Mouse (Mus musculus) CD4-positive helper T cell, adult 2 months (primary cell): ENCODE data around the gene Inppl1.

ENCODE experiments used
- DNase-seq: peaks from one replicate; pipeline ENCODE4 v3.0.0-alpha.2; 2012; ENCODE audit warnings: low read depth, missing footprints, low spot score

Inppl1 gene

DNA sequence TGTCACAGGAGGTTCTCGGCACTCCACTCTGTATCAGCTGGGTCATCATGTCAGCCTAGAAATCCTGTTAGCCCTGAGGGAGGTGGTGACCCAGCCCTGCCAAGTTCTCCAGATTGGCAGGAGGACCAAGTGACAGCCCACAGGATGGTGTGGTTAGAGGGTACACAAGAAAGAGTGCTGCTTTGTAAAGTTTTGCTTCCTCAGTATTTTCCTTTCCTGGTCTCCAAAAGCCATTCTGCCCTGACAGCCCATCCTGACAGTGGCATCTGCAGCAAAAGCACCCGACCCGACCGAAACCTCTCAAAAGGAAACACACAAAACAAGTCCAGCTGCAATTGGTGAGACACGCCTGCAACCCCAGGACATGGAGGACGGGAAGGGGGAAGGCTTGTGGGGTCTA lies 6.2 kb upstream of the Inppl1 start:
- no peak for DNase-seq

GRCm38 (mm10) chr7:101837154-101837605 lies 849 bp downstream of the Inppl1 start:
- peak; percentile 27 for DNase-seq

- peak; percentile 68 for DNase-seq
These were observed 1.5 kb downstream of the Inppl1 start for GRCm38 (mm10) chr7:101836271-101837153.

GRCm38 (mm10) chr7:101835457-101836109 lies 2.4 kb downstream of the Inppl1 start:
- no peak for DNase-seq

DNA sequence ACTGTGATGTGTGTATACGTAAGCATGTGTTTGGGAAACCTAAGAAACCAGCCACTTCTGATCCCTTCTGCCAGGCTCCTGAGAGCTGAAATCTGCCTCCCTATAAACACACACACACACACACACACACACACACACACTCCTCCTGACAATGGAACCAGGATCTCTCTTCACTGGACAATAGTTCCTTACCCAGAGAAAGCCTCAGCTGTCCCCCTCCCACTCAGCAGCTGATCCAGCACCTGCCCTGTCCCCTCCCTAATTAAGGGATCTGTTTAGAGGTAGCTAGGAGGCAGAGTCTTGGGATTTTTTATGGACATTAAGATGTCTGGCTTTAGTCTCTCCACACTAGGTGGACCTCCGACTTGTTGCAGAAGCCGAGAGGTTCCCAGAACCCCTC lies 3.1 kb downstream of the Inppl1 start:
- DNase-seq: no peak

DNA sequence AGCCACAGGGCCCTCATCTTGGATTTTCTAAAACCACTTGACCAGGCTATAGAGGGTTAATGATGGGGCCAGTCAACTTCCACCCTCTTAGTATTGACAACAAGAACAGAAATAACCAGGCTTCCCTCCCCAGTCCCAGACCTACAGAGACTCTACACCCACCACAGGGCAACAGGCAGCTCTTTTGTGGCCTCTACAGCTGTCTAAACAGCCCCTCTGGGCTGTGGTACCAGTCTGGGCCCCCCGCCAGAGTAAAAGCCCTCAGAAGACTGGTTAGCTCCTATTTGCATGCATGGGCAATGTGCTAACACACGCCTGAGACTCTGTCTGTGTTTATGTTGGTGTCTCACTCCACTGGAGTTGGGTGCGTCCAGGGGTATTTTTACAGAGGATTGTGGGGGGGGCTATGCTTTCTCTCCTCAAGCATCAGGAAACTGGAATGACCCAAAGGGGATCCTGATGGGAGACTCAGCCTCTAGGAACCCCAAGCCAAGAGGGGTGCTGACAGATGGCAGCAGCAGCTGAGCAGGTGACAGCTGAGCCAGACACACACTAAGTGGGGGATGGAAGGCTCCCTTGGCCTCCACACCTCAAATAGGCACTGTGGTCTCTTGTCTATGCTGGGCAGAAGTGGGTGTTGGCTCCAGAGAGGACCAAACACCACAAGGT lies 4.0 kb downstream of the Inppl1 start:
- DNase-seq: no peak

GRCm38 (mm10) chr7:101833352-101833751 lies 4.7 kb downstream of the Inppl1 start:
- DNase-seq: no peak

DNA sequence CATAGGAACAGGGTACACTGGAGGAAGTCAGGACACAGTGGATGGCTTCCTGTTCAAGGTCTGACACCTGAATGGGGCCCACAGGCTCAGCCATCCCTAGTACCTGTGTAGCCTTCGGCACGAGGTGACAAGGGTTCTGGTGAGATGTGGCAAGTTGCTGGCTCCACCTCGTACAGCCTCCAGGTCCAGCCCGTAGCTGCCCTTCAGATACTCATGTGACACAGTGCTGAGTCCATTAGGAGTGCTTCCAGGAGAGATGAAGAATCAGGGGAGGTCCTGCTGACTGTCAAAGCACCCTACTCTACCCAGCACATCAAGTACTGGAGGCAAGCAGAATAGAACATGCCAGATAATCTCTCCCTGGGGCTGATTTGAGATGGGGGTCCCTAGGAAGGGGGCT lies 5.7 kb downstream of the Inppl1 start:
- DNase-seq: no peak

DNA sequence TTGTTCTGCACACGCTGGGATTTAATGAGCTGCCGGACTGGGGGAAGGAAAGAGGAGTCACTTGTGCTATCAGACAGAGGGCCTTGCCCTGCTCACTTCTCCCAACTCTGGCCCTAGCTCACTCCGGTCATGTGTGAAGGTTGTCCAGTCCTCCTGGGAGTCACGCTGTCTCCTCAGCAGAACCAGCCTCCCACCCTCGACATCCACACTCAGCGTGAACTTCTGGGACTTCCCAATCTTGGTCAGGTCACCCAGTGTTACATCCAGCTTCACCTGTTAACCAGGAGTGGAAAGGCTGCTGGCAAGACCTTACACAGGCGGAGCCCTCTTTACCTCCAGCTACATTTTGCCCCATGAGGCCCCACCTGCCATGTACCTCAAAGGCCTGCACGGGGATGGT lies 6.6 kb downstream of the Inppl1 start:
- no peak for DNase-seq

GRCm38 (mm10) chr7:101830373-101830772 lies 7.7 kb downstream of the Inppl1 start:
- DNase-seq: no peak

GRCm38 (mm10) chr7:101823758-101824630 lies 14.0 kb downstream of the Inppl1 start:
- no peak for DNase-seq

GRCm38 (mm10) chr7:101822836-101823757 lies 14.9 kb downstream of the Inppl1 start:
- no peak for DNase-seq

DNA sequence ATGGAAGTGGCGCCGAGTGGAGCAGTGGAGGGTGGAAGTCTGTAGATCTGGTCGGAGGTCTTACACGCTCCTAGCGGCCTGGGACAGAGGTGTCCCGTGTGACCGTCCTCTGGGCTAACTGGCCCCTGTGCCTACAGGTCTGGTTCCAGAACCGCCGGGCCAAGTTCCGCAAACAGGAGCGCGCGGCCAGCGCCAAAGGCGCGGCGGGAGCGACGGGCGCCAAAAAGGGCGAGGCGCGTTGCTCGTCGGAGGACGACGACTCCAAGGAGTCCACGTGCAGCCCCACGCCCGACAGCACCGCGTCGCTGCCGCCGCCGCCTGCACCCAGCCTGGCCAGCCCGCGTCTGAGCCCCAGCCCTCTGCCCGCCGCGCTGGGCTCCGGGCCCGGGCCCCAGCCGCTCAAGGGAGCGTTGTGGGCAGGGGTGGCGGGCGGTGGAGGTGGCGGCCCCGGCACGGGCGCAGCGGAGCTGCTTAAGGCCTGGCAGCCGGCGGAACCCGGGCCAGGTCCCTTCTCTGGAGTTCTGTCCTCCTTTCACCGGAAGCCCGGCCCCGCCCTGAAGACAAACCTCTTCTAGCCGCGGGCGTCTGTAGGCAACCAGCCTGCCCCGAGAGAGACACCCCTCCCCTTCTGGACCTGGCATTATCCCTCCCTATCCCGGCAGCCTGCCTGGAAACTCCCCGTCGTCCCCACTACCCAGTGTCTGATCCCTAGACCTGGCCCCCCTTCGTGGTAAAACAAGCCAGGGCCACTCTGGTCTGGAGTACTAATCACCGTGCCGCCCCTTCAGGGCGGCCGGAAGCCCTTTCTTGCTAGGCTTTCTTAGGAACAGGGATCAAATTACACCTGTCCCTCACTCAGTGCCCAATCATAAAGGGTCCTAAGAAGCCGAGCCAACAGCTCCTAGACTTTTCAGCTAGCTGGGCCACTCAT lies 16.2 kb downstream of the Inppl1 start:
- DNase-seq: peak; percentile 46

DNA sequence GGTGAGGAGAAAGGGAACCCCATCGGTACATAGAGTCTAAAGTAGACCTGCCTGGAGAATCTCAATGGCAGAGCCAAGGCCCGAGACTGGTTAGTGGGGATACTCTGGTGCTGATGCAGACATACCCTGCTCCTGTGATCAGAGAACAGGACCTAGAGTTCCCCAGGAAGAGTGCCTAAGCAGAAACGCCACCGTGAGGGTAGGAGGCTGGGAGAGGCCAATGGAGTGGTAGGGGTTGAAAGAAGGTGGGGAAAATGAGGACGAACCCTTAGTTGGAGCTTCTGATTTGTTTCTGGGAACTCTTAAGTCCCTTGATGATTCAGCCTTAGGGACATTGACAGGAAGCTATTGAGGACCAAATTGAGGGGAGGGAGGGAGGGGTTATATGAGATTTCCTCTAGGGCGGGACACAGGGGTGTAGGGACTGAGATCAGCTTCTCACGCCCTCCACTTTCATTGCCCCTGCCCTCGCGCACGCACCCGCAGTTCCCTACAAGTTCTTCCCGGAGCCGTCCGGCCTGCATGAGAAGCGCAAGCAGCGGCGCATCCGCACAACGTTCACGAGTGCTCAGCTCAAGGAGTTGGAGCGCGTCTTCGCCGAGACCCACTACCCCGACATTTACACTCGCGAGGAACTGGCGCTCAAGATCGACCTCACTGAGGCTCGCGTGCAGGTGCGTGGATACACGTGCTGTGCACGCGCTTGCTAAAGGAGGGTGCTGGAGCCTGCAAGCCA lies 17.6 kb downstream of the Inppl1 start:
- peak; percentile 25 for DNase-seq

GRCm38 (mm10) chr7:101817861-101818401 lies 20.1 kb downstream of the Inppl1 start, which contains the start of gene Phox2a:
TSS of gene Phox2a (plus strand) at chr7:101818313.
- no peak for DNase-seq

DNA sequence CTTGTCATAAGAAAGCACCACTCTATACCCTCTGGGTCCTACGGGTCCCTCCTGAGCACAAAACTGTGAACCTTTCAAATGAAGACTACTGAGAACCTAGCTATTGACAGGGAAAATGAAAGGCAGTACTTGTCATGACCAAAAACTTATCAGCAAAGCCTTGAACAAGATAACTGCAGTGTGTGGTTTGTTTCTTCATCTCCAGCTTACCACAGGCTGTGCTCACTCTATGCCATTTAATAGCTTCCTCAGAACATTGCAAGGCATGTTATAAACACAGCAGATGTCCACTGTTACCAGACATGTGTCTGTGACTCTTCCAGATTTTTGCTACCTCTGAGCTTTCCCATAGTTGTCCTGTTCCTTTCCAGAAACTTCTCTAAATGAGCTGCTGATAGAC lies 61.0 kb downstream of the Inppl1 start:
- DNase-seq: no peak

DNA sequence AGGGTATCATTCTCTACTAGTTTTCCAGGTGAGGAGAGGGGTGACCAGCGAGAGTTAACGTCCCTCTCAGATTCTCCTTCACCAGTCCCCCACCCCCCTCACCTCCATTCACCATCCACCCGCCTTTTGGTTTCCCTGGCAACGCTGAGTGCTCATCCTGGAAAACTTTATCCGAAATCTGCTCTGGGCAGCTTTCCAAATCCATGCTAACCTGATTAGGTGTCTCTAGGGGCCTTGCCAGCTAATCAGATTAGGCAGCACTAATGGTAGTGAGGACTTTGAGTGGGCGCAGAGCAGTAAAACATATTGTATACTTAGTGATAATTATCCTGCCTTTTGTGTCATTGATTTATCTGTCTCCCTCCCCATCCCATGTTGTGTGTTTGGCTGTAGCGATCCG lies 65.3 kb downstream of the Inppl1 start:
- DNase-seq: no peak
